Mouse (Mus musculus): ENCODE measurements around the gene Mab21l3. TPM values are rescaled to one million over a fixed set of nuclear protein-coding genes. Genes with fewer than 3 reads are reported as not detected.
A peak's percentile ranks its signal among the peaks of the same experiment; 100 is the strongest.

Mab21l3 gene
- polyA plus RNA-seq, 1 experiment from 2014 or later = 4.1 TPM

- no peak overlapping the region for H3K4me3 ChIP-seq
These were observed 36.3 kb downstream of the Mab21l3 start for GRCm38 (mm10) chr3:101812341-101812962.

DNA sequence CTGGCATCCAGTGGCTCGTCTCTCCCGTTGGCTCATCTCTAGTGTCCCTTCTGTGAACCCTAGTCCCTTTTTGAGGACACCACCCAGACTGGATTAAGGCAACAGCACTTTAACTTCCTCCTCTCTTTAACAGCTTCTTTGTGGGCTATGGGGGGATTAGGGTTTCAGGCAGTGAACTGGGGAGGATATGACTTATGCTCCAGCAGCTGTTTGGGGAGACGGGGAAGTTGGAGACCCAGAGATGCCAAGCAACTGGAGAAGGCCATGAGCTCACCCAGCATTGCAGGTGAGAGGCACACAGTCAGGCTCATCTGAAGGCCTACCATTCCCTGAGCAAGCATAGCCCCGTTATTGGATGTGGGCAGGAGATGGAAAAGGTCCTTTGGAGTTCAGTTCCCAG, 36.8 kb downstream of the Mab21l3 start:
- H3K27me3 ChIP-seq = no peaks in the 10 kb centered on the region
- H3K27ac ChIP-seq = no peak overlapping the region
- H3K4me1 ChIP-seq = peaks cover 10% of the 10 kb centered on the region; the same call in 1 of the 2 replicates
- 56% methylated on average over 4 of the region's 4 CpGs for WGBS
- H3K4me2 ChIP-seq = no peak overlapping the region
- H3K4me3 ChIP-seq = no peak overlapping the region
- no peak for ATAC-seq (ENCODE audit: insufficient number of reproducible peaks, low FRiP score, low TSS enrichment, low read depth)
- no peak overlapping the region for H3K9ac ChIP-seq
- H3K9me3 ChIP-seq = no peaks in the 10 kb centered on the region
- no peaks in the 10 kb centered on the region for H3K36me3 ChIP-seq

More at GRCm38 (mm10) chr3:101812341-101812962, 36.3 kb downstream of the Mab21l3 start:
- no peaks in the 10 kb centered on the region for H3K9me3 ChIP-seq
- ATAC-seq (ENCODE audit: insufficient number of reproducible peaks, low FRiP score, low TSS enrichment, low read depth) = peak; percentile 62; the same call in 1 of the 2 replicates
- no peak overlapping the region for H3K27ac ChIP-seq
- no peak overlapping the region for H3K4me2 ChIP-seq
- peaks cover 9% of the 10 kb centered on the region; the same call in 1 of the 2 replicates for H3K4me1 ChIP-seq
- WGBS = 60% methylated on average over 10 of the region's 10 CpGs
- H3K36me3 ChIP-seq = no peaks in the 10 kb centered on the region
- H3K9ac ChIP-seq = no peak overlapping the region
- H3K27me3 ChIP-seq = no peaks in the 10 kb centered on the region

DNA sequence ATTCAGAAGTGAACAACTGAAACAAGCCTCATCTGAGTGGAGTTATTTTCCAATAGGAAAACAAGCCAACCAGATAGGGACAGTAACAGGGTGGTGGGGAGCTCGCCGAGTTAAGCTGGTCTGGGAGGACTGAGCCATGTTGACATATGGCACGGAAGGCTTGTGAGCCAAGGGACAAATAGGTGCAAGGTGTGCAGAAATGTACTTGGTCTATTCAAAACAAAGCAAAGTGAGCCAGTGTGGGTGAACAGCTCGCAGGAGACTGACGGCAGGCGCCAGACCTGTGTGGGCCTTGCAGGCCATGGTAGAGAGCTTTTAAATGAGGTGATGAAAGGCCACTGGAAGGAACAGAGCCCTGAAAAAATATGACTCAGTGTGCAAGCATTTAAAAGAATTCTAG, 41.1 kb downstream of the Mab21l3 start:
- Histone ChIP-seq H3K36me3 (no peaks in the 10 kb centered on the region), H3K9ac (no peak overlapping the region), H3K4me1 (peaks cover 24% of the 10 kb centered on the region), H3K9me3 (no peaks in the 10 kb centered on the region), H3K4me2 (no peak overlapping the region), H3K27ac (no peak overlapping the region), H3K4me3 (no peak overlapping the region), H3K27me3 (0 out of 2 replicates have a peak, but pooled peaks cover 2% of the 10 kb centered on the region)
- ATAC-seq (ENCODE audit: insufficient number of reproducible peaks, low FRiP score, low TSS enrichment, low read depth) = no peak
- WGBS = 78% methylated on average over 6 of the region's 6 CpGs

DNA sequence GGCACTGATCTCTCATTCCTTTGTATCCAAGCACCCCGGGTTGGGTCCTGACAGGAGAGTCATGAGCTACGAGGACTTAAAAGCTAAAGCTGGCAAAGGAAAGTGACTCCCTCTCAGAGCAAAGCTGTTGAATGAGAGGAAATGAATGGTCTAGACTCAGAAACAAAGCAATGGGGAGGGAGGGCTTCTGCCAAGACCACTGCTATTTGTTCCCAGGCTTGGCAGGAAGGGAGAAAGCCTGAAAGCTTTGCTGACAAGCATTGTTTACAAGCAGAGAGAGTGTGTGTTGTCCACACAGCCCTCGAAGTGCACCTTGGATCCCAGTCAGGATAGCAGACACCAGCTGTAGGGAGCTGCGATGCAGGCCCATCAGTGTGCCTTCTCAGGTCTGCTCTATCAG, 41.8 kb downstream of the Mab21l3 start:
- no peaks in the 10 kb centered on the region for H3K36me3 ChIP-seq
- no peak for ATAC-seq (ENCODE audit: insufficient number of reproducible peaks, low FRiP score, low TSS enrichment, low read depth)
- H3K27ac ChIP-seq = no peak overlapping the region
- H3K4me1 ChIP-seq = peaks cover 20% of the 10 kb centered on the region
- no peak overlapping the region for H3K9ac ChIP-seq
- no peaks in the 10 kb centered on the region for H3K9me3 ChIP-seq
- WGBS = 61% methylated on average over 4 of the region's 4 CpGs
- no peak overlapping the region for H3K4me3 ChIP-seq
- H3K27me3 ChIP-seq = 0 out of 2 replicates have a peak, but pooled peaks cover 2% of the 10 kb centered on the region
- H3K4me2 ChIP-seq = no peak overlapping the region

DNA sequence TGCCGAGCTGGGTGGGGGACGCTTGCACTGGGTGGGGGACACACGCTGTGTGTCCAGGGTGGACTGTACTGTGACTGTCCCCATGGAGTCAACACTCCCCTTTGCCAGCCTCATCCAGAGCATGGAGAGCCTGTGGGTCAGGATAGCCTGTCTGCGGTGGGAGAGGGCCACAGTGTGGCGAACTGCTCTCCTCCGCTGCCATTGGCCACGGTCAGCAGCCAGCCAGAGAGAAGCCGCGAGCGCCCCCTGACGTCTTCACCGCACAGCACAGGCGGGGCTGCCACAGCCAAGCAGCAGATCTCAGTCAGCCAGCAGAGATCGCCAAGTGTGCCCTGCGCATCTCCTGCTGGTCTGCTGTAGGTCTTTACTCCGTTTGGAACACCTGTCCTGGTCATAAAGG, 42.6 kb downstream of the Mab21l3 start:
- Histone ChIP-seq H3K4me1 (peaks cover 20% of the 10 kb centered on the region), H3K9ac (no peak overlapping the region), H3K27me3 (0 out of 2 replicates have a peak, but pooled peaks cover 2% of the 10 kb centered on the region), H3K27ac (no peak overlapping the region), H3K36me3 (no peaks in the 10 kb centered on the region), H3K9me3 (no peaks in the 10 kb centered on the region), H3K4me2 (peak overlapping the region; percentile 38), H3K4me3 (no peak overlapping the region)
- ATAC-seq (ENCODE audit: insufficient number of reproducible peaks, low FRiP score, low TSS enrichment, low read depth) = peak; percentile 69
- WGBS = 8% methylated on average over 16 of the region's 16 CpGs

DNA sequence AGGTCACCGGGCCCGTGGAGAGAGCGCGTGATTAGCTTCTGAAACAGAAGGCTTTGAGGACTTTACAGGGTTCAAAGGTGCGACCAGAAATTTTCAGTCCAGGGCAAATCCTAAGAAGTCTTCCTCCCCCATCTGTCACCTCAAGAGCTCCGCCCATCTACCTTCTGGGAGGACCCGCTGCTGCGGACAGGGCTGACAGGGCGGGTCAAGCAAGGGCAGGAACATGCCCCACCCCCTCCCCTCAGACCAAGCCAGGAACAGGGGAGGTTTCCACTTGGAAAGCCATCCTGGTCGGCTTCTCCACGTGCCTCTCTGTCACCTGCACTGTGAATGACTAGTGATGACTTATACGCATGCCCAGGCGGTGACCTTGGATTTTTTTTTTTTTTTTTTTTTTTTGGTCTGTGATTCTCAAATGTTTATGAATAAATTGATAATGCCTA, 43.2 kb downstream of the Mab21l3 start:
- Histone ChIP-seq H3K27me3 (0 out of 2 replicates have a peak, but pooled peaks cover 2% of the 10 kb centered on the region), H3K4me1 (peaks cover 22% of the 10 kb centered on the region), H3K4me3 (no peak overlapping the region), H3K4me2 (no peak overlapping the region), H3K27ac (no peak overlapping the region), H3K9me3 (no peaks in the 10 kb centered on the region), H3K9ac (no peak overlapping the region), H3K36me3 (no peaks in the 10 kb centered on the region)
- 28% methylated on average over 13 of the region's 13 CpGs for WGBS
- ATAC-seq (ENCODE audit: insufficient number of reproducible peaks, low FRiP score, low TSS enrichment, low read depth) = no peak

DNA sequence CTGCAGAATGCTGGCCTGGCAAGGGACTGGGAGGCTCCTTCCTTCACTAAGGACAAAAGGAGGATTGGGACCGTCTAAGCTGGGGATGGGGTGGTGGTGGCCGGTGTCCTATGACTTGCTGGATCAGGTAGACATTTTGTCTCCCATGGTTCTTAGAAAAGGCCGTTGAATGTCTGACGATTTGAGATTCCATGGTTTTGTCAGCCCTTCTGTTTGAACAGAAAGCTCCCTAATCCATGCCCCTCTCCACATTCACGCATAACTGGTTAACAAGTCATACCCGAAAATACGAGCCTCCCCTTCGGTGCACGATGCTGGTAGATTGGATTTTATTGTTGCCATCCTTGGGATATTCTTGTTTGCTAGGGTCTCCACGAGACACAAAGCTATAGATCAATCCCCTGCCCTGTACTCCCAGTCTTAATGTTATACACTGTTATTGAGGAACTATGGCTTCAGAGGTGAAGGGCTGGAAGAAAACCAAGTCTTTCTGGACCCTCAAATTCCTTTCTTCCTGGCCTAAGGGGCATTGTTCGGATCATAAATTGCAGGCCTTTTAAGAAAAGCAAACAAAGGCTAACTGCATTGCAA, 43.7 kb downstream of the Mab21l3 start:
- H3K4me1 ChIP-seq = peaks cover 24% of the 10 kb centered on the region
- 0 out of 2 replicates have a peak, but pooled peaks cover 2% of the 10 kb centered on the region for H3K27me3 ChIP-seq
- whole genome bisulfite sequencing = 56% methylated on average over 11 of the region's 11 CpGs

GRCm38 (mm10) chr3:101804331-101804730, 44.4 kb downstream of the Mab21l3 start:
- no peak for ATAC-seq (ENCODE audit: insufficient number of reproducible peaks, low FRiP score, low TSS enrichment, low read depth)
- Histone ChIP-seq H3K27me3 (0 out of 2 replicates have a peak, but pooled peaks cover 2% of the 10 kb centered on the region), H3K9ac (no peak overlapping the region), H3K4me3 (no peak overlapping the region), H3K4me2 (no peak overlapping the region), H3K27ac (no peak overlapping the region), H3K9me3 (no peaks in the 10 kb centered on the region), H3K36me3 (no peaks in the 10 kb centered on the region), H3K4me1 (peaks cover 28% of the 10 kb centered on the region)
- 55% methylated on average over 6 of the region's 6 CpGs for WGBS

More for the DNA sequence above, 43.7 kb downstream of the Mab21l3 start:
- Histone ChIP-seq H3K4me2 (no peak overlapping the region), H3K9ac (no peak overlapping the region), H3K27ac (no peak overlapping the region), H3K4me3 (no peak overlapping the region), H3K36me3 (no peaks in the 10 kb centered on the region), H3K9me3 (no peaks in the 10 kb centered on the region)
- ATAC-seq (ENCODE audit: insufficient number of reproducible peaks, low FRiP score, low TSS enrichment, low read depth) = no peak

DNA sequence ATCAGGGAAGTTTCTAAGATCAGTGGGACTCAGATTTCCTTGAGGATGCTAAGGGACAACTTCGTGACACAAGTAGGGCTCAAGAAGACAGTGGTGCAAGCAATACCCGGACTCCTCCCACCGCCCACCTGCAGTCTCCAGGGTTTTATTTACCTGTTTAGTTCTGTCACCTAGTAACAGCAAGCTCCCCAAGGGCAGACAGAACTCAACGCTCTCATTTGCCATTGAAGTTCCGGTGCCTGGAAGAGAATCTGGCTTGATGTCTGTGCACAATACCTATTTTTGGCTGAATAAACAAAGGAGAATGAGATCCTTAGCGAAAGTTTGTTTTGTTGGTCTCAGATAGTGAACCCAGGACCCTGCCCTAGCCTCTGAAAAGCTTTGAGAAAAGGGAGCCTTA, 45.0 kb downstream of the Mab21l3 start:
- ATAC-seq (ENCODE audit: insufficient number of reproducible peaks, low FRiP score, low TSS enrichment, low read depth) = no peak
- Histone ChIP-seq H3K27ac (no peak overlapping the region), H3K4me1 (peaks cover 33% of the 10 kb centered on the region), H3K27me3 (0 out of 2 replicates have a peak, but pooled peaks cover 2% of the 10 kb centered on the region), H3K9me3 (no peaks in the 10 kb centered on the region), H3K4me2 (no peak overlapping the region), H3K4me3 (no peak overlapping the region), H3K9ac (no peak overlapping the region), H3K36me3 (no peaks in the 10 kb centered on the region)
- 63% methylated on average over 6 of the region's 6 CpGs for WGBS

- ATAC-seq (ENCODE audit: insufficient number of reproducible peaks, low FRiP score, low TSS enrichment, low read depth) = no peak
- Histone ChIP-seq H3K27me3 (0 out of 2 replicates have a peak, but pooled peaks cover 2% of the 10 kb centered on the region), H3K27ac (no peak overlapping the region), H3K36me3 (no peaks in the 10 kb centered on the region), H3K4me1 (peaks cover 37% of the 10 kb centered on the region), H3K9me3 (no peaks in the 10 kb centered on the region), H3K4me2 (no peak overlapping the region), H3K4me3 (no peak overlapping the region), H3K9ac (no peak overlapping the region)
- WGBS = 78% methylated on average over 6 of the region's 6 CpGs
These were observed 46.0 kb downstream of the Mab21l3 start for GRCm38 (mm10) chr3:101802746-101803145.

- 32% methylated on average over 11 of the region's 11 CpGs for WGBS
- peaks cover 40% of the 10 kb centered on the region for H3K4me1 ChIP-seq
- H3K27me3 ChIP-seq = 0 out of 2 replicates have a peak, but pooled peaks cover 2% of the 10 kb centered on the region
- H3K9me3 ChIP-seq = no peaks in the 10 kb centered on the region
- no peak for ATAC-seq (ENCODE audit: insufficient number of reproducible peaks, low FRiP score, low TSS enrichment, low read depth)
- no peaks in the 10 kb centered on the region for H3K36me3 ChIP-seq
- H3K4me2 ChIP-seq = no peak overlapping the region
- H3K27ac ChIP-seq = no peak overlapping the region
- no peak overlapping the region for H3K4me3 ChIP-seq
- no peak overlapping the region for H3K9ac ChIP-seq
These were observed 48.2 kb downstream of the Mab21l3 start for GRCm38 (mm10) chr3:101800596-101801018.

Data from limb, embryonic 15.5 days (tissue).